Mouse (Mus musculus): ENCODE measurements around the gene Arih1. TPM values are rescaled to one million over a fixed set of nuclear protein-coding genes. Genes with fewer than 3 reads are reported as not detected.

The Arih1 gene
- polyA plus RNA-seq, 1 experiment = 27.9 TPM

DNA sequence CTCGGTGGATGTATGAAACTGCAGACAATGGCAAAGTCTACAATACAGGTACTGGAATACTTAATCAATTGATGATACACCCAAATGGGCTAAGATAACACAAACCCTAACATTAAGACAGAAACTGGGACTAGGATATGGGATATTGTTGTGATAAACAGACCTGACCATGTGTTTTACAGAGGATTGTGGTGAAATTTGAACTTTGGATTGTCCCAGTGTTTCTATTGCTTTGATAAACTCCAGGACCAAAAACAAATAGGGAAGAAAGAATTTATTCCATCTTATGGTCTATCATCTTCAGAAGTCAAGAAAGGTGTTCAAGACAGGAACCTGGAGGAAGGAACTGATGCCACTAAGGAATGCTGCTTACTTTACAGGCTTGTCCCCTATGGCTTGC, 28.7 kb downstream of the Arih1 start:
- no peak overlapping the region for H3K27ac ChIP-seq (ENCODE audit: control insufficient read depth, insufficient read depth, low read depth, low read length, poor library complexity)
- no peak overlapping the region for H3K4me3 ChIP-seq (replicated peaks; ENCODE audit: control insufficient read depth, low read depth, low read length)
- WGBS = 84% methylated on average over 1 of the region's 1 CpGs
- TF ChIP-seq CTCF (IDR thresholded peaks at IDR 0.05; ENCODE audit: control insufficient read depth, insufficient read depth, low read length) (no peak), POLR2A (IDR thresholded peaks at IDR 0.05; ENCODE audit: borderline replicate concordance, control insufficient read depth, low read depth, low read length) (no peak)
- H3K4me1 ChIP-seq (ENCODE audit: control insufficient read depth, insufficient read depth, low read length) = no peaks in the 10 kb centered on the region; the same call in 1 of the 2 replicates

DNA sequence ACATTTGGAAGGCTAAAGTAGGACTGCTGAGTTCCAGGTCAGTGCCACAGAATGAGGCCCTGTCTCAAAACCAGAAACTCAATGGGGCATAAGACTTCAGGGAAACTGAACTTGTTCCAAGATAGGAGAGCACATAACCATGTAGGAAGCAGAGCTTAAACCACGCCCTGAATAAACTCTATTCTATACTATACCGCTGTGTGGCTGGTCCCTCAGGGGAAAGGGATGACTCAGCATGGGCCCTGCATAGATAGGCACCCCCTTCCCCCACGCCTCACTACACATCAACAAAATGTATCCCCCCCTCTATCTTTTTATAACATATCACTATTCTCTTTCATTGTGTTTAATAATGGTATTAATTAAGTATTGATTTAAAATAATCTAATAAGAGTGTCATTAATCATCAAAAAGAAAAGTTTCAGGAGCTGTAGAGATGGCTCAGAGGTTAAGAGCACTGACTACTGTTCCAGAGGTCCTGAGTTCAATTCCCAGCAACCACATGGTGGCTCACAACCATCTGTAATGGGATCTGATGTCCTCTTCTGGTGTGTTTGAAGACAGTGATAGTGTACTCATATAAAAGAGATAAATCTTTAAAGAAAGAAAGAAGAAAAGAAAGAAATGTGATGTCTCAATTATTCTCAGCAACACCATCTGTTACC, 30.9 kb downstream of the Arih1 start:
- Histone ChIP-seq H3K4me3 (replicated peaks; ENCODE audit: control insufficient read depth, low read depth, low read length) (no peak overlapping the region), H3K27ac (ENCODE audit: control insufficient read depth, insufficient read depth, low read depth, low read length, poor library complexity) (no peak overlapping the region), H3K4me1 (ENCODE audit: control insufficient read depth, insufficient read depth, low read length) (no peaks in the 10 kb centered on the region; the same call in 1 of the 2 replicates)
- TF ChIP-seq POLR2A (IDR thresholded peaks at IDR 0.05; ENCODE audit: borderline replicate concordance, control insufficient read depth, low read depth, low read length) (no peak), CTCF (IDR thresholded peaks at IDR 0.05; ENCODE audit: control insufficient read depth, insufficient read depth, low read length) (no peak)
- 34% methylated on average over 3 of the region's 3 CpGs for whole genome bisulfite sequencing

DNA sequence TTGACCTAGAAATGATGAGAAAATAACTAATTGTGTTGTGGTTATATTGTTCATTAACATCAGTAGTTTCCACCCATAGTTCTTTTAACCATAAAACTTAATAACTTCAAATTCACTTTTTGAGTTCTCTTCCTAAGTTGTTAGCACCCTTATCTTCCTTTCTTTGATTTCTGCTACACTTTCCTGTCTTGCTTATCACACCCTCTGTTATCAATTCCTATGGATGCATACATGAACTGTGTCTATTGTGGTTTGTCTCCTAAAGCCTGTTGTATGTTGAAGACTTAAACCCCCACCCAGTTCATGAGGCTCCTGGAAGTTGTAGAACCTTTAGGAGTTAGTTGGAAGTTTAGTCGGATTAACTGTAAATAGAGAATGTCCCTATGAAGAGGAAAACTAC, 52.7 kb downstream of the Arih1 start:
- WGBS = 86% methylated on average over 1 of the region's 1 CpGs
- no peak overlapping the region for H3K27ac ChIP-seq (ENCODE audit: control insufficient read depth, insufficient read depth, low read depth, low read length, poor library complexity)
- TF ChIP-seq CTCF (IDR thresholded peaks at IDR 0.05; ENCODE audit: control insufficient read depth, insufficient read depth, low read length) = no peak
- TF ChIP-seq POLR2A (IDR thresholded peaks at IDR 0.05; ENCODE audit: borderline replicate concordance, control insufficient read depth, low read depth, low read length) = no peak
- no peaks in the 10 kb centered on the region for H3K4me1 ChIP-seq (ENCODE audit: control insufficient read depth, insufficient read depth, low read length)
- H3K4me3 ChIP-seq (replicated peaks; ENCODE audit: control insufficient read depth, low read depth, low read length) = no peak overlapping the region

DNA sequence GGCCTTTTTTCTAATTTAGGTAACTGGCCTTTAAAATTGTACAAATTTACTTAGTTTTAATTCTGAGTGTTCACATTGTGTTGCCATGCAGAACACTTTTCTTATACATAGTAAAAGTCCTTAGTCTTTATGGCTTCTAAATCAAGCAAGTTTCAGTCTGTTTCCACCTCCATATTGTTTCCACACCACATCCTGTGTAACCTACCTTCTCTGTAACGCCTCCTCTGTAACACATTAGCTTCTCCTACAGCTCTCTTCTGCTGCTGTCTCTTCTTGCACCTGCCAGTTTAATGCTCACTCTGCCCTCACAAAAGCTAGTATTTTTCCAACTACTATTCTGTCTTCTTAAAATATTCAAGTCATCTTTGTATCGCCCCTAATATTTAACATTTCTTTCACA, 54.8 kb downstream of the Arih1 start:
- WGBS = 74% methylated on average over 2 of the region's 2 CpGs

DNA sequence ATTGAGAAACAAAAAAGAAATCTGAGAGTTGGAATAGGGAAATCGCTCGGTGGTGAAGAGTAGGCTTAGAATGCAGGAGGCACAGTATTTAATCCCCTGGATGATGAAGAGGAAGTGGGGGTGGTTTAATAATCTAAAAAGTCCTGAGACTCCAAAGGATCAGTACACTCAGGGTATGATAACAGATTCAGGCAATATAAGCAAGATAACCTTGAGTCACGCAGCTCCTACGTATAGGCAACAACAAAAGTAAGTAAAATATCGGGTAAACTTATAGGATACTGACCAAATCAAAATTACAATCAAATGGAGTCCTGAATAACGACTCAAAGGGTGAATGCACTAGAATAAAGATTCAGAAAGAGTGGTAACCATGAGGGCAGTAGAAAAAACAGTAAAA, 65.9 kb downstream of the Arih1 start:
- Histone ChIP-seq H3K4me1 (ENCODE audit: control insufficient read depth, insufficient read depth, low read length) (no peaks in the 10 kb centered on the region), H3K4me3 (replicated peaks; ENCODE audit: control insufficient read depth, low read depth, low read length) (no peak overlapping the region), H3K27ac (ENCODE audit: control insufficient read depth, insufficient read depth, low read depth, low read length, poor library complexity) (no peak overlapping the region)
- no peak for TF ChIP-seq CTCF (IDR thresholded peaks at IDR 0.05; ENCODE audit: control insufficient read depth, insufficient read depth, low read length)
- no peak for TF ChIP-seq POLR2A (IDR thresholded peaks at IDR 0.05; ENCODE audit: borderline replicate concordance, control insufficient read depth, low read depth, low read length)
- WGBS = 79% methylated on average over 6 of the region's 6 CpGs

More for the DNA sequence above, 54.8 kb downstream of the Arih1 start:
- no peak overlapping the region for H3K27ac ChIP-seq (ENCODE audit: control insufficient read depth, insufficient read depth, low read depth, low read length, poor library complexity)
- no peak for TF ChIP-seq POLR2A (IDR thresholded peaks at IDR 0.05; ENCODE audit: borderline replicate concordance, control insufficient read depth, low read depth, low read length)
- no peak for TF ChIP-seq CTCF (IDR thresholded peaks at IDR 0.05; ENCODE audit: control insufficient read depth, insufficient read depth, low read length)
- H3K4me3 ChIP-seq (replicated peaks; ENCODE audit: control insufficient read depth, low read depth, low read length) = no peak overlapping the region
- no peaks in the 10 kb centered on the region for H3K4me1 ChIP-seq (ENCODE audit: control insufficient read depth, insufficient read depth, low read length)

DNA sequence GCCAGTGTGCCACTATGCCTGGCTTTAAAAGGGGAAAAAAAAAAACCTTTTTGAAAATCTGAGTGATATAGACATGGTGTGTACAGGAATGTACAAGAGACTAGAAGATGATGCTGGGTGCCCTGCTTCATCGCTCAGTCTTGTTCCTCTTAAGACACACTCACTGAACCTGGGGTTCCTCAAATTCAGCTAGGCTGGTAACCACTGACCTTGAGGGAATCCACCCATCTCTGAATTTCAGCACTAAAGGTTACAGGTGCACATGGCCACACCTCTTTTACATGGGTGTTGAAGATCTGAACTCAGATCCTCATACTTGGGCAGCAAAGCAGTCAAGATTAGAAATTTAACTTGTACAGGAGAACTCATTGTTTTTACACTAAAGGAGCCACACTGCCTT, 79.1 kb downstream of the Arih1 start:
- no peak overlapping the region for H3K4me3 ChIP-seq (replicated peaks; ENCODE audit: control insufficient read depth, low read depth, low read length)
- no peak overlapping the region for H3K27ac ChIP-seq (ENCODE audit: control insufficient read depth, insufficient read depth, low read depth, low read length, poor library complexity)
- TF ChIP-seq POLR2A (IDR thresholded peaks at IDR 0.05; ENCODE audit: borderline replicate concordance, control insufficient read depth, low read depth, low read length) = no peak
- TF ChIP-seq CTCF (IDR thresholded peaks at IDR 0.05; ENCODE audit: control insufficient read depth, insufficient read depth, low read length) = no peak
- H3K4me1 ChIP-seq (ENCODE audit: control insufficient read depth, insufficient read depth, low read length) = no peaks in the 10 kb centered on the region
- WGBS = 75% methylated on average over 1 of the region's 1 CpGs

DNA sequence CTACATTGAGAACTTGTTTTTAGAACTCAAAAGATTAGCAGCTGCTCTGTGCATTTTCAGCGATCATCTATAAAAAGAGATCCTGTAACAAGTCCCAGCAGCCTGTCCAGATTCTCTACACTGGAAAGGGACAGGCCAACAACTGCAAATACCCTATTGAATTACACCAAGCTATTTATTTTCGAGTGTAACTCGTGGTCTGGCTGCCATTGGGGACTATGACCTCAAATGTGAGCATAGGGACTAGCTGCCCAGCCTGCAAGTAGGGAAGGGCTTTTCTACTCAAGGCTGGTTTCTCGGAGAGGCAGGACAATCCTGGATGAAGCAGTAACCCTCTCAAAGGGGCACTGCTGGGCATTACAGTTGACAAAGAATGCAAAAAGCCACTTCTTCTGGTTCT, 97.3 kb downstream of the Arih1 start:
- TF ChIP-seq POLR2A (IDR thresholded peaks at IDR 0.05; ENCODE audit: borderline replicate concordance, control insufficient read depth, low read depth, low read length) = no peak
- TF ChIP-seq CTCF (IDR thresholded peaks at IDR 0.05; ENCODE audit: control insufficient read depth, insufficient read depth, low read length) = no peak
- 83% methylated on average over 4 of the region's 4 CpGs for WGBS
- Histone ChIP-seq H3K4me1 (ENCODE audit: control insufficient read depth, insufficient read depth, low read length) (no peaks in the 10 kb centered on the region), H3K4me3 (replicated peaks; ENCODE audit: control insufficient read depth, low read depth, low read length) (no peak overlapping the region), H3K27ac (ENCODE audit: control insufficient read depth, insufficient read depth, low read depth, low read length, poor library complexity) (no peak overlapping the region)

DNA sequence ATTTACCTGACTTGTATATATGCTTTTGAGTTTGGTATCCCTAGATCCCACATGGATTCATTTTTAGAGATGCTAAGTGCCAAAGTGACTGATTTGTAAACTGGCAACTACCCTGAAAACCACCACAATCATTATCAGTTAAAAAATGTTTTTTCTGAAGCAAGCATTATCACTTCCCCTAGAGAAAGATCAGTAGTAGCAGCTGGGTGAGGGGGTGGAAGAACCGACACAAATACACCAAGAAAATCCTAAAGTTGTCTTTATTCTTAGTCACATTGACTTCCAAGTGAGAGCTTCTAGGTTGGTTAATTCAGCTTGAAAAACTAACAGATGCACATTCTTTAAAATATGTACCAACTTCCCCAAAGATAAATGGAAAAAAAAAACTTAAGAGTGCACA, 98.1 kb downstream of the Arih1 start:
- 60% methylated on average over 1 of the region's 1 CpGs for WGBS
- Histone ChIP-seq H3K4me3 (replicated peaks; ENCODE audit: control insufficient read depth, low read depth, low read length) (no peak overlapping the region), H3K27ac (ENCODE audit: control insufficient read depth, insufficient read depth, low read depth, low read length, poor library complexity) (no peak overlapping the region), H3K4me1 (ENCODE audit: control insufficient read depth, insufficient read depth, low read length) (no peaks in the 10 kb centered on the region)
- no peak for TF ChIP-seq POLR2A (IDR thresholded peaks at IDR 0.05; ENCODE audit: borderline replicate concordance, control insufficient read depth, low read depth, low read length)
- no peak for TF ChIP-seq CTCF (IDR thresholded peaks at IDR 0.05; ENCODE audit: control insufficient read depth, insufficient read depth, low read length)

DNA sequence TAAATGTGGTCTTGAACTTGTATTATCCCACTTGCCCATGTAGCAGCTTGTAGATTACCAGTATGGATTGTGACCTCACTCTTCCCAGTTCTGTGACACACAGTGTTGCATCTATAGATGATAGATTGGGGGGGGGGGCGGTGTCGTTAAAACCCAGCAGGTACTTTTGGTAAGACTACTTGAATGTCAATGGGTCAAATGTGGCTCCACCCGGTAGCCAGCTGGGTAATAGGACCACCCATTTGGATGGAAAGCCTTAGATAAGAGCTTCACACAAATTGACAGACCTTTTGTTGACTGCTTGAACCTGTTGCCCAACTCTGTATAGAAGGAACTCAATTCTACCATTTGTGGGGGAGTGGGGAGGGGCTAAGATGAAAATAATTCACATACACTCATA, 99.0 kb downstream of the Arih1 start:
- Histone ChIP-seq H3K4me1 (ENCODE audit: control insufficient read depth, insufficient read depth, low read length) (no peaks in the 10 kb centered on the region), H3K4me3 (replicated peaks; ENCODE audit: control insufficient read depth, low read depth, low read length) (no peak overlapping the region), H3K27ac (ENCODE audit: control insufficient read depth, insufficient read depth, low read depth, low read length, poor library complexity) (no peak overlapping the region)
- WGBS = 77% methylated on average over 3 of the region's 3 CpGs
- no peak for TF ChIP-seq POLR2A (IDR thresholded peaks at IDR 0.05; ENCODE audit: borderline replicate concordance, control insufficient read depth, low read depth, low read length)
- no peak for TF ChIP-seq CTCF (IDR thresholded peaks at IDR 0.05; ENCODE audit: control insufficient read depth, insufficient read depth, low read length)

Measured in bone marrow, adult 2 months (tissue).